Mouse (Mus musculus): ENCODE results near the gene Xpnpep3. TPM values are rescaled to one million over a fixed set of nuclear protein-coding genes. Genes with fewer than 3 reads are reported as not detected.
"Not testable (repeated sequence)": the region's sequence is repeated elsewhere in the genome, so short reads cannot be mapped to it uniquely, and the experiment has no call there.

Xpnpep3 gene
- polyA plus RNA-seq, 1 experiment from 2014 or later: 10.0 TPM

GRCm38 (mm10) chr15:81465901-81466737, 66.2 kb downstream of the Xpnpep3 start, which contains the start of gene Rbx1:
TSS of gene Rbx1 (plus strand) at chr15:81466296.
- H3K27me3 ChIP-seq (replicated peaks; ENCODE audit: control insufficient read depth, insufficient read depth, low read length): no peaks in the 10 kb centered on the region
- H3K9ac ChIP-seq (replicated peaks; ENCODE audit: low read depth, low read length): peak within 1 kb of the TSS; percentile 84
- H3K4me2 ChIP-seq (ENCODE audit: low read length): peak within 1 kb of the TSS; percentile 86
- peak within 1 kb of the TSS; percentile 74 for H3K4me3 ChIP-seq (replicated peaks; ENCODE audit: low read length)
- H3K36me3 ChIP-seq (ENCODE audit: control insufficient read depth, insufficient read depth): peaks cover 12% of the 10 kb centered on the region
- WGBS: under 1% methylated on average over 61 of the region's 62 CpGs
- H3K27ac ChIP-seq (ENCODE audit: low read length): peak within 1 kb of the TSS; percentile 94
- peak; percentile 99 for ATAC-seq
- H3K4me1 ChIP-seq (replicated peaks; ENCODE audit: control insufficient read depth, insufficient read depth, low read length): peaks cover 16% of the 10 kb centered on the region
- H3K9me3 ChIP-seq (ENCODE audit: control insufficient read depth, low read length): peaks cover 3% of the 10 kb centered on the region; the same call in 1 of the 2 replicates

GRCm38 (mm10) chr15:81466738-81467113, 66.8 kb downstream of the Xpnpep3 start:
- Histone ChIP-seq H3K4me3 (replicated peaks; ENCODE audit: low read length) (peak overlapping the region; percentile 74), H3K9ac (replicated peaks; ENCODE audit: low read depth, low read length) (peak overlapping the region; percentile 84), H3K36me3 (ENCODE audit: control insufficient read depth, insufficient read depth) (peaks cover 17% of the 10 kb centered on the region), H3K27ac (ENCODE audit: low read length) (peak overlapping the region; percentile 94), H3K9me3 (ENCODE audit: control insufficient read depth, low read length) (peaks cover 3% of the 10 kb centered on the region; the same call in 1 of the 2 replicates), H3K4me2 (ENCODE audit: low read length) (peak overlapping the region; percentile 66), H3K4me1 (replicated peaks; ENCODE audit: control insufficient read depth, insufficient read depth, low read length) (peaks cover 16% of the 10 kb centered on the region), H3K27me3 (replicated peaks; ENCODE audit: control insufficient read depth, insufficient read depth, low read length) (no peaks in the 10 kb centered on the region)
- WGBS: under 1% methylated on average over 15 of the region's 15 CpGs
- no peak for ATAC-seq

- H3K4me2 ChIP-seq (ENCODE audit: low read length): no peak overlapping the region
- H3K27me3 ChIP-seq (replicated peaks; ENCODE audit: control insufficient read depth, insufficient read depth, low read length): no peaks in the 10 kb centered on the region
- H3K9ac ChIP-seq (replicated peaks; ENCODE audit: low read depth, low read length): no peak overlapping the region
- peaks cover 10% of the 10 kb centered on the region for H3K4me1 ChIP-seq (replicated peaks; ENCODE audit: control insufficient read depth, insufficient read depth, low read length)
- H3K4me3 ChIP-seq (replicated peaks; ENCODE audit: low read length): no peak overlapping the region
- no peaks in the 10 kb centered on the region for H3K9me3 ChIP-seq (ENCODE audit: control insufficient read depth, low read length)
- WGBS: 91% methylated on average over 8 of the region's 8 CpGs
- H3K36me3 ChIP-seq (ENCODE audit: control insufficient read depth, insufficient read depth): peaks cover 28% of the 10 kb centered on the region
- no peak overlapping the region for H3K27ac ChIP-seq (ENCODE audit: low read length)
- ATAC-seq: no peak
These were observed 70.8 kb downstream of the Xpnpep3 start for GRCm38 (mm10) chr15:81470735-81471134.

GRCm38 (mm10) chr15:81472256-81472655, 72.3 kb downstream of the Xpnpep3 start:
- Histone ChIP-seq H3K27ac (ENCODE audit: low read length) (no peak overlapping the region), H3K27me3 (replicated peaks; ENCODE audit: control insufficient read depth, insufficient read depth, low read length) (no peaks in the 10 kb centered on the region), H3K4me1 (replicated peaks; ENCODE audit: control insufficient read depth, insufficient read depth, low read length) (peaks cover 11% of the 10 kb centered on the region), H3K36me3 (ENCODE audit: control insufficient read depth, insufficient read depth) (peaks cover 28% of the 10 kb centered on the region), H3K9me3 (ENCODE audit: control insufficient read depth, low read length) (no peaks in the 10 kb centered on the region), H3K9ac (replicated peaks; ENCODE audit: low read depth, low read length) (no peak overlapping the region), H3K4me3 (replicated peaks; ENCODE audit: low read length) (no peak overlapping the region), H3K4me2 (ENCODE audit: low read length) (no peak overlapping the region)
- WGBS: 97% methylated on average over 5 of the region's 5 CpGs
- no peak for ATAC-seq

- no peaks in the 10 kb centered on the region for H3K9me3 ChIP-seq (ENCODE audit: control insufficient read depth, low read length)
- no peak overlapping the region for H3K27ac ChIP-seq (ENCODE audit: low read length)
- H3K4me3 ChIP-seq (replicated peaks; ENCODE audit: low read length): no peak overlapping the region
- no peaks in the 10 kb centered on the region for H3K27me3 ChIP-seq (replicated peaks; ENCODE audit: control insufficient read depth, insufficient read depth, low read length)
- peaks cover 20% of the 10 kb centered on the region for H3K36me3 ChIP-seq (ENCODE audit: control insufficient read depth, insufficient read depth)
- H3K4me2 ChIP-seq (ENCODE audit: low read length): no peak overlapping the region
- H3K9ac ChIP-seq (replicated peaks; ENCODE audit: low read depth, low read length): no peak overlapping the region
- 0 out of 2 replicates have a peak, but pooled peaks cover 3% of the 10 kb centered on the region for H3K4me1 ChIP-seq (replicated peaks; ENCODE audit: control insufficient read depth, insufficient read depth, low read length)
- no peak for ATAC-seq
- WGBS: 36% methylated on average over 3 of the region's 3 CpGs
These were observed 75.7 kb downstream of the Xpnpep3 start for GRCm38 (mm10) chr15:81475654-81476053.

GRCm38 (mm10) chr15:81476597-81476996, 76.7 kb downstream of the Xpnpep3 start:
- WGBS: 8% methylated on average over 2 of the region's 2 CpGs
- Histone ChIP-seq H3K4me3 (replicated peaks; ENCODE audit: low read length) (no peak overlapping the region), H3K4me2 (ENCODE audit: low read length) (no peak overlapping the region), H3K9me3 (ENCODE audit: control insufficient read depth, low read length) (no peaks in the 10 kb centered on the region), H3K27me3 (replicated peaks; ENCODE audit: control insufficient read depth, insufficient read depth, low read length) (no peaks in the 10 kb centered on the region), H3K9ac (replicated peaks; ENCODE audit: low read depth, low read length) (no peak overlapping the region), H3K4me1 (replicated peaks; ENCODE audit: control insufficient read depth, insufficient read depth, low read length) (peaks cover 6% of the 10 kb centered on the region; the same call in 1 of the 2 replicates), H3K36me3 (ENCODE audit: control insufficient read depth, insufficient read depth) (peaks cover 12% of the 10 kb centered on the region), H3K27ac (ENCODE audit: low read length) (no peak overlapping the region)
- ATAC-seq: no peak

GRCm38 (mm10) chr15:81479446-81480213, 79.7 kb downstream of the Xpnpep3 start:
- WGBS: 70% methylated on average over 21 of the region's 21 CpGs
- Histone ChIP-seq H3K4me3 (replicated peaks; ENCODE audit: low read length) (no peak overlapping the region), H3K27ac (ENCODE audit: low read length) (no peak overlapping the region), H3K4me2 (ENCODE audit: low read length) (no peak overlapping the region), H3K9me3 (ENCODE audit: control insufficient read depth, low read length) (no peaks in the 10 kb centered on the region), H3K4me1 (replicated peaks; ENCODE audit: control insufficient read depth, insufficient read depth, low read length) (peaks cover 6% of the 10 kb centered on the region; the same call in 1 of the 2 replicates), H3K27me3 (replicated peaks; ENCODE audit: control insufficient read depth, insufficient read depth, low read length) (no peaks in the 10 kb centered on the region), H3K9ac (replicated peaks; ENCODE audit: low read depth, low read length) (no peak overlapping the region), H3K36me3 (ENCODE audit: control insufficient read depth, insufficient read depth) (no peaks in the 10 kb centered on the region; the same call in none of the 2 replicates)
- no peak for ATAC-seq

- not testable (repeated sequence) for H3K9me3 ChIP-seq (ENCODE audit: control insufficient read depth, low read length); H3K4me3 ChIP-seq (replicated peaks; ENCODE audit: low read length); H3K27me3 ChIP-seq (replicated peaks; ENCODE audit: control insufficient read depth, insufficient read depth, low read length); H3K36me3 ChIP-seq (ENCODE audit: control insufficient read depth, insufficient read depth); H3K4me1 ChIP-seq (replicated peaks; ENCODE audit: control insufficient read depth, insufficient read depth, low read length); H3K27ac ChIP-seq (ENCODE audit: low read length); H3K9ac ChIP-seq (replicated peaks; ENCODE audit: low read depth, low read length); H3K4me2 ChIP-seq (ENCODE audit: low read length); ATAC-seq
- WGBS: 57% methylated on average over 3 of the region's 3 CpGs
These were observed 80.3 kb downstream of the Xpnpep3 start for GRCm38 (mm10) chr15:81480284-81480683.

GRCm38 (mm10) chr15:81480977-81481379, 81.0 kb downstream of the Xpnpep3 start:
- WGBS: 18% methylated on average over 13 of the region's 13 CpGs
- H3K4me3 ChIP-seq (replicated peaks; ENCODE audit: low read length): peak overlapping the region; percentile 31
- H3K9me3 ChIP-seq (ENCODE audit: control insufficient read depth, low read length): no peaks in the 10 kb centered on the region

More at GRCm38 (mm10) chr15:81480977-81481379, 81.0 kb downstream of the Xpnpep3 start:
- Histone ChIP-seq H3K27me3 (replicated peaks; ENCODE audit: control insufficient read depth, insufficient read depth, low read length) (no peaks in the 10 kb centered on the region), H3K4me2 (ENCODE audit: low read length) (peak overlapping the region; percentile 47), H3K9ac (replicated peaks; ENCODE audit: low read depth, low read length) (peak overlapping the region; percentile 26; the same call in 1 of the 2 replicates), H3K27ac (ENCODE audit: low read length) (no peak overlapping the region), H3K4me1 (replicated peaks; ENCODE audit: control insufficient read depth, insufficient read depth, low read length) (peaks cover 6% of the 10 kb centered on the region; the same call in 1 of the 2 replicates), H3K36me3 (ENCODE audit: control insufficient read depth, insufficient read depth) (no peaks in the 10 kb centered on the region)
- ATAC-seq: no peak
